Mouse (Mus musculus): ENCODE measurements around the gene Gm43720.

The Gm43720 gene

GRCm38 (mm10) chr5:138262001-138262400, 17.8 kb downstream of the Gm43720 start:
- DNase-seq (ENCODE audit: low spot score in 2 of 2), result no peak

- DNase-seq (ENCODE audit: low spot score in 2 of 2), result no peak
Observed at GRCm38 (mm10) chr5:138260834-138261233, 18.9 kb downstream of the Gm43720 start.

DNA sequence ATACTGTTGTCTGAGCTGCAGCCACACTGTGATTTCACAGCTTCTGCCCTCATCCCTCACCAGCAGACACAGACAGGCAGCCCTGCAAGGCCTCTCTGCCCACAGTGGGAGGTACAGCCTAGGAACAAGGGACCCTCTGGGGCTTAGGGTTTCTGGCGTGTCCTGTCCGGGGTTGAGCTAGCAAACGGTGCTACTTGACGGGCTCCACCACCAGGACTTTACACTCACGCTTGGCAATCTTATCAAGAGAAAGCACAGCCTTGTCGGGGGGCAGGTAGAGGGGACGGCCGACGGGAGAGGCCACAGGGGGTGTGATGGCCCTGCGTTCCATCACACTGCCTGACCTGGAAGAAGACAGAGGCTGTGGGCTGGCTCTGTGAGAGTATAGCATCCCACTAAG, 19.7 kb downstream of the Gm43720 start:
- no peak for DNase-seq (ENCODE audit: low spot score in 2 of 2)

DNA sequence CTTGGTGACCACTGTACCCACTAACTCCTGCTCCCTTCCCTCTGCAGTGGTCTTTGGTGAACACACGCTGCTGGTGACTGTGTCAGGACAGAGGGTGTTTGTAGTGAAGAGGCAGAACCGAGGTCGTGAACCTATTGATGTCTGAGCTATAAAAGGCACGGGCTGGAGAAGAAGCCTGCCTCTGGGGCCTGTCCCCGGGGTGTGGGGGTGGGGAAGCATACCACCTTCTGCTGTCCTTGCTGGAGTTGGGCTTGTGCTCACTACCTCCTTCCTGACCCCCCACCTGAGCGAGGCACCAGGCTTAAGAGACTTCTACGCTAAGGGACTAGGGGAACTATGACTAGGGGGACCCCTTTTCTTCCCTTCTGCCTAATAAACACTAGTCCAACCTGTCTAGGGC, 20.8 kb downstream of the Gm43720 start:
- no peak for DNase-seq (ENCODE audit: low spot score in 2 of 2)

DNA sequence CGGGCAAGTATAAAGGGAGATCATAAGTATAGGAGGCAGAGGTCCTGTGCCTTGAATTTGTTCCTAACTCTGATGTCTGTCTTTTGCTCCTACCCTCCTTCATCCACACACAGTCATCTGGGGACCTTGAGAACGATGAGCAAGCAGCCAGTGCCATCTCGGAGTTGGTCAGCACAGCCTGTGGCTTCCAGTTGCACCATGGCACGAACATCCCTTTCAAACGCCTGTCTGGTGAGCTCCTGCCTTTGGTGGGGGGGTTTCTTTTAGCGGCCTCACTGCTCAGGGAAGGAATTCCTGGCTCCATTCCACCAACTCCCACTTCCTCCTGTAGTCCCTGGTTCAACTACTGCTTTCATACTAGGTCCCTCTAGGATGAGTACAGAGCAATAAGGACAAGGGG, 21.2 kb downstream of the Gm43720 start:
- no peak for DNase-seq (ENCODE audit: low spot score in 2 of 2)

DNA sequence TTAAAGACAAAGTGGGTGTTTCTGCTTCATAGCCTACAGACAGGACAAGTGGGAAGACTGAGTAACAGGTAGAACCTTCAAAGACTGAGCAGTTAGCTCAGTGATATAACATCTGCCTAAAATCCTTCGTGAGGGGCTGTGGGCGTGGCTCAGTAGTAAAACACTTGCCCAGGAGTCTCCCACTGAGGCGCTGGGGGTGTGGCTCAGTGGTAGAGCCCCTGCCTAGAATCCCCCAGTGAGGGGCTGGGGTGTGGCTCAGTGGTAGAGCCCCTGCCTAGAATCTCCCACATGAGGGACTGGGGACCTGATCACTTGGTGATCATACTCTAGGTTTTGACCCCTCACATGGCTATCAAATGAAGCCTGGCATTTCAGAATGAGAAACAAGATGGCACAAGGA, 21.7 kb downstream of the Gm43720 start:
- DNase-seq (ENCODE audit: low spot score in 2 of 2), result no peak

GRCm38 (mm10) chr5:138257585-138257978, 22.2 kb downstream of the Gm43720 start:
- no peak for DNase-seq (ENCODE audit: low spot score in 2 of 2)

- no peak for DNase-seq (ENCODE audit: low spot score in 2 of 2)
Observed at GRCm38 (mm10) chr5:138256966-138257584, 22.7 kb downstream of the Gm43720 start.

- no peak for DNase-seq (ENCODE audit: low spot score in 2 of 2)
Observed at GRCm38 (mm10) chr5:138256094-138256467, 23.7 kb downstream of the Gm43720 start.

DNA sequence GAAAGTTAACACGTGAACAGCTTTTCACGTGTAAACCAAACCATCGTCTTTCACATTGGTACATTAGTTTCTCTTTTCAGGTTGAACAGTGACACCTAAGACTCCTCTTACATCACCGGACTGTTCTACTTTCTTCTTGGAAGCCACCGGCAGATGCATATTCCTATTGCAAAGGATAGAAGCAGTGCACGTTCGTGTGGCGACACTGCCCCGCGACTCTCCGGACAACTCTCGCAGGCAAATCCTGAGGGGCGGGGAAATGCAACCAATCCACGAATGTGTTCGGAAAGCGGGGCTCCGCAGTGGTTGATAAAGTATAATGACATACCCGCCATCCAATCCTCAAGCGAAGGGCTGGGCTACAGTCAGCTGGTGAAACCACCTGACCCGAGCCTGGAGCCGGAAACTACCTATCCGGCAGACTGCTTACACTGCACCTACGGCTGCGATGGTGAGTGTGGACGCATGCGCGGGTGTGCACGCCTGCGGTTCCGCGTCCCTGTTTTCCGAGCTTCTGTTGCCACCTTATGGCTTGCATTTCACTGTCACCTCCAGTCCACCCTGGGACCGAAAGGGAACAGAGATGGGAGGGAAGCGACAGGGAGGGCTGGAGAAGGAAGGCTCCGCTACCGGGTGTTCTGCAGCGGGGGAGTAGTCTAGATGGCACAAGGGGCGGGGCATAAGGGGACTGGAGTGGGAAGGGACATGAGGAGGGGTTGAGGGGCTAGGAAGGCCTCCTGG, 24.2 kb downstream of the Gm43720 start, which contains the start of gene Lamtor4:
Gene Lamtor4, plus strand, starts transcription at position 130 of the 741 bp plus-strand sequence.
- peak; percentile 96 to 99 for DNase-seq (ENCODE audit: low spot score in 2 of 2)

GRCm38 (mm10) chr5:138253061-138253460, 26.7 kb downstream of the Gm43720 start:
- no peak for DNase-seq (ENCODE audit: low spot score in 2 of 2)

- DNase-seq (ENCODE audit: low spot score in 2 of 2), result no peak
Observed at GRCm38 (mm10) chr5:138251144-138251543, 28.6 kb downstream of the Gm43720 start.

GRCm38 (mm10) chr5:138241511-138241910, 38.2 kb downstream of the Gm43720 start:
- DNase-seq (ENCODE audit: low spot score in 2 of 2), result no peak

GRCm38 (mm10) chr5:138234224-138234623, 45.5 kb downstream of the Gm43720 start:
- no peak for DNase-seq (ENCODE audit: low spot score in 2 of 2)

GRCm38 (mm10) chr5:138233778-138234177, 46.0 kb downstream of the Gm43720 start:
- no peak for DNase-seq (ENCODE audit: low spot score in 2 of 2)

DNA sequence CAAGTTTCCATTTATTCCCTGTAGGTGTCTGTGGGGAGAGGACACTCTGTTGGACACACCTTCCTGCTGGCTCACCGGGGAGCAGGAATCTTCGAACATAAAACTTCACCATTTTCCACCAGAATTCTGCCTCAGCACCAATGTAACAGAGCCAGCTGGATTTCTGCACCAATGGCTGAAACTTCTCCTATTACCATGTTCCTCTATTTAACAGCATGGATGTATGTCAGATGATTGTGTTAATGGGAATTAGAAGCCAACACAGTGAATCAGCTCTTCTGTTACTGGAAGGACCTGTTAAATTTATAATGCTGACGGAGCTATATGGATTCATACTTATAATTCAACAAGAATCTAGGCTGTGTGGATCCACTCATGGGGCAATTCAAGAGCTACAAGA, 50.2 kb downstream of the Gm43720 start:
- DNase-seq (ENCODE audit: low spot score in 2 of 2), result no peak

- DNase-seq (ENCODE audit: low spot score in 2 of 2), result no peak
Observed at GRCm38 (mm10) chr5:138228026-138228425, 51.7 kb downstream of the Gm43720 start.

DNA sequence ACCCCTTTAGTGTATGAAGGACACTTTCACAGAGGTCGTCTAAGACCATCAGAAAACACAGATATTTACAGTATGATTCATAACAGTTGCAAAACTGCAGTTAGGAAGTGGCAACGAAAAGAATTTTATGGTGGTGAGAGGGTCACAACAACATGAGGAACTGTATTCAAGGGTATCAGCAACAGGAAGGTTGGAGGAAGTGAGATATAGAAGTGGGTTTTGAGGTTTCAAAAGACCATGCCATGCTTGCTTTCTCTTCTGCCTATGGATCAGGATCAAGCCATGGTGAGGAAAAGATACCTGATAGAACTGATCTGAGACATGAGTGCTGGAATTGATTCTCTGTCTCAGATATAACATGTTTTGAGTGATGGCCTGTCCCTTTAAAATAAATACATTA, 52.4 kb downstream of the Gm43720 start:
- no peak for DNase-seq (ENCODE audit: low spot score in 2 of 2)

GRCm38 (mm10) chr5:138226491-138226890, 53.3 kb downstream of the Gm43720 start:
- no peak for DNase-seq (ENCODE audit: low spot score in 2 of 2)

- no peak for DNase-seq (ENCODE audit: low spot score in 2 of 2)
Observed at GRCm38 (mm10) chr5:138225700-138226099, 54.1 kb downstream of the Gm43720 start, which contains the start of gene Nxpe5. TSS of gene Nxpe5 (plus strand) at chr5:138225898.

DNA sequence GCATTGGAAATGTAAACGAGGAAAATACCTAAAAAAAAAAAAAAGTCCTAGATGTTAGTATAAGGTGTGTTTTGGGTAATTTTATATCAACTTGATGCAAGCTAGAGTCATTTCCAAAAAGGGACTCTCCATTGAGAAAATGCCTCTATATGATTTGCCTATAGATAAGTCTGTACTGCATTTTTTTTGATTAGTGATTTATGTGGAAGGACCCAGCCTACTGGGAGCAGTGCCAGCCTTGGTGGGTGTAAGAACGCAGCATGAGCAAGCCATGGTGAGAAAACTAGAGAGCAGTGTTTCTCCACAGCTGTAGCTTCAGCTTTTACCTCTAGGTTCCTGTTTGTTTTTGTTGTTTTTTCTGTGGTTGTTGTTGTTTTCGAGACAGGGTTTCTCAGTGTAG, 56.5 kb downstream of the Gm43720 start:
- DNase-seq (ENCODE audit: low spot score in 2 of 2), result no peak

DNA sequence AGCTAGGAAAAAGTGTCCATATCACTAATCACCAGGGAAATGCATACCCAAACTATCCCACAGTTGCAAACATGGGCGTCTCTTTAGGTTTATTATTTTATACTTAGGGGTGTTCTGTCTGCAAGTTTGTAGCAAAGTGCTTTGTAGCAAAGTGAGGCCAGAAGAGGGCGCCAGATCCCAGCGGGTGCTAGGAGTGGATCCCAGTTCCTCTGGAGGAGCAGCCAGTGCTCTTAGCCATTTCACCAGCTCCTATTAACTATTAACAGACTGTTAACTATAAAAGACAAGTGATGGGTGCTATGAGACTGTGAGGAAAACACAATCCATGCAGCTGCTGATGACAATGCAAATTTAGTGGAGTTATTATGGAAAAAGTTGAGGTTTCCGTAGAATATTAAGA, 57.6 kb downstream of the Gm43720 start:
- peak; percentile 50 to 61 for DNase-seq (ENCODE audit: low spot score in 2 of 2)

DNA sequence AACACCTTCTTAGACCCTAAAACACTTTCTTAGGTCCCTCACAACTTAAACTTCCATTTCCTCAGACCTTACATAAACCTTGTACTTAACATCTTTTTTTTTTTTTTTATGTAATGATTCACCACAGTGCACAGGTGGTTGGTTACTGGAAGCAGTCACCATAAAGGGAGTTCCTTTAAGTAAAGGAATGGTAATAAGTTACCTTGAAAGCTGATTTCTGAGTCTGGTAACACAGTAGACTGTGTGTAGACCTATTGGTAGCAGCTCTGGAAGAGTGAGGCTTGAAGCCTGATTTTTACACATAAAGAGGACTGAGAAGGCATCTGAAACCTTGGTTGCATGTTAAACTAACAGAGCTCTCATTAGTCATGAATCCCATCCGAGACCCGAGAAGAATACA, 59.9 kb downstream of the Gm43720 start:
- DNase-seq (ENCODE audit: low spot score in 2 of 2), result no peak
